Mouse (Mus musculus): ENCODE data around the gene Olfm4.

DNA sequence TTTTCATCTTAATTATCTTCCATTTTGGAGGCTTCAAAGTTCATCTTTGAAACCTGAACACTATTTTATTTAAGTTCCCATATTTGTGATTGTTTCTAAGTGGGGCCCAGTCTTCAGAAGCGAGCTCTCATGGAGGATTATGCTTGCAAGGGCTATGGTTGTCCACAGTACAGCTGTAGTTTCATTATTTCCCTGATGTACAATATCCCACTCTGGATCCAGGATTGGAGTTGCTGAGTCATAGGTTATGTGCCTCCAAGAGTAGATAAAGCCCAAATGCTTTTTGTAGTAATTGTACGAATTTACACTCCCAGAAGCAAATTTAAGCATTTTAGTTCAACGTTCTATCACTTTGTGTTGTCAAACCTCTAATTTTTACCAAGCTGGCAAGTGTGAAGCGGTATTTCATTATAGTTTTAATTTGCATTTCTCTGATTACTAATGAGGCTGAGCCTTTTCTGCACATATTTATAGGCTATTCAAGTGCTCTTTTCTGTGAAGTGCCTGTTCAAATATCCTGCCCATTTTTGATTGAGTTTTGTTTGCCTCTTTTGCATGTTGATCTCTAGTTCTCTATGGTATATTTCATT lies 46.9 kb upstream of the Olfm4 start:
- TF ChIP-seq CTCF (IDR thresholded peaks at IDR 0.05; ENCODE audit: low read depth): no peak
- TF ChIP-seq EP300 (IDR thresholded peaks at IDR 0.05; ENCODE audit: low read depth): no peak

All from liver, embryonic 14.5 days (tissue).